Mouse (Mus musculus): ENCODE data around the gene Fgfr2. TPM values are rescaled to one million over a fixed set of nuclear protein-coding genes. Genes with fewer than 3 reads are reported as not detected.

Fgfr2 gene
- polyA plus RNA-seq, 1 experiment from 2014 or later = 110 TPM

- Histone ChIP-seq H3K9ac (replicated peaks; ENCODE audit: low read depth) (no peak overlapping the region), H3K4me3 (ENCODE audit: low read depth, low read length) (no peak overlapping the region), H3K27me3 (replicated peaks; ENCODE audit: insufficient read depth, low read length) (no peaks in the 10 kb centered on the region), H3K27ac (ENCODE audit: low read length) (no peak overlapping the region), H3K4me2 (replicated peaks; ENCODE audit: low read depth, low read length) (no peak overlapping the region), H3K9me3 (ENCODE audit: low read length) (no peaks in the 10 kb centered on the region), H3K4me1 (ENCODE audit: insufficient read depth, low read depth, low read length) (peaks cover 12% of the 10 kb centered on the region), H3K36me3 (ENCODE audit: insufficient read depth, low read length) (no peaks in the 10 kb centered on the region)
- ATAC-seq = peak; percentile 47; the same call in 1 of the 2 replicates
- TF ChIP-seq CTCF (IDR thresholded peaks at IDR 0.05) (no peak), EP300 (IDR thresholded peaks at IDR 0.05) (peak; percentile 46; the same call in 1 of the 2 replicates)
- DNase-seq (ENCODE audit: low spot score) = peak; percentile 82
- 44% methylated on average over 3 of the region's 3 CpGs for WGBS
These were observed 172.5 kb downstream of the Fgfr2 start for GRCm38 (mm10) chr7:132950613-132951012.

- no peak overlapping the region for H3K4me3 ChIP-seq (ENCODE audit: low read depth, low read length)
- H3K4me2 ChIP-seq (replicated peaks; ENCODE audit: low read depth, low read length) = no peak overlapping the region
- TF ChIP-seq CTCF (IDR thresholded peaks at IDR 0.05) (no peak), EP300 (IDR thresholded peaks at IDR 0.05) (no peak)
- H3K36me3 ChIP-seq (ENCODE audit: insufficient read depth, low read length) = no peaks in the 10 kb centered on the region
- no peak for DNase-seq (ENCODE audit: low spot score)
- ATAC-seq = no peak
- no peak overlapping the region for H3K27ac ChIP-seq (ENCODE audit: low read length)
- H3K4me1 ChIP-seq (ENCODE audit: insufficient read depth, low read depth, low read length) = peaks cover 12% of the 10 kb centered on the region
- WGBS = 78% methylated on average over 4 of the region's 4 CpGs
- H3K9me3 ChIP-seq (ENCODE audit: low read length) = no peaks in the 10 kb centered on the region
- no peak overlapping the region for H3K9ac ChIP-seq (replicated peaks; ENCODE audit: low read depth)
- H3K27me3 ChIP-seq (replicated peaks; ENCODE audit: insufficient read depth, low read length) = no peaks in the 10 kb centered on the region
These were observed 173.2 kb downstream of the Fgfr2 start for GRCm38 (mm10) chr7:132949968-132950367.

- no peak overlapping the region for H3K4me3 ChIP-seq (ENCODE audit: low read depth, low read length)
- H3K9me3 ChIP-seq (ENCODE audit: low read length) = no peaks in the 10 kb centered on the region
- H3K36me3 ChIP-seq (ENCODE audit: insufficient read depth, low read length) = no peaks in the 10 kb centered on the region
- H3K9ac ChIP-seq (replicated peaks; ENCODE audit: low read depth) = no peak overlapping the region
- no peak for DNase-seq (ENCODE audit: low spot score)
- H3K4me1 ChIP-seq (ENCODE audit: insufficient read depth, low read depth, low read length) = no peaks in the 10 kb centered on the region; the same call in 1 of the 2 replicates
- no peaks in the 10 kb centered on the region for H3K27me3 ChIP-seq (replicated peaks; ENCODE audit: insufficient read depth, low read length)
- WGBS = 83% methylated on average over 2 of the region's 2 CpGs
- TF ChIP-seq CTCF (IDR thresholded peaks at IDR 0.05) (no peak), EP300 (IDR thresholded peaks at IDR 0.05) (no peak)
- ATAC-seq = no peak
- no peak overlapping the region for H3K4me2 ChIP-seq (replicated peaks; ENCODE audit: low read depth, low read length)
- no peak overlapping the region for H3K27ac ChIP-seq (ENCODE audit: low read length)
These were observed 182.6 kb downstream of the Fgfr2 start for GRCm38 (mm10) chr7:132940569-132940968.

- H3K27me3 ChIP-seq (replicated peaks; ENCODE audit: insufficient read depth, low read length) = no peaks in the 10 kb centered on the region
- no peaks in the 10 kb centered on the region for H3K36me3 ChIP-seq (ENCODE audit: insufficient read depth, low read length)
- no peak for ATAC-seq
- H3K4me3 ChIP-seq (ENCODE audit: low read depth, low read length) = no peak overlapping the region
- no peak overlapping the region for H3K4me2 ChIP-seq (replicated peaks; ENCODE audit: low read depth, low read length)
- no peak for TF ChIP-seq CTCF (IDR thresholded peaks at IDR 0.05)
- no peak for TF ChIP-seq EP300 (IDR thresholded peaks at IDR 0.05)
- no peaks in the 10 kb centered on the region; the same call in 1 of the 2 replicates for H3K4me1 ChIP-seq (ENCODE audit: insufficient read depth, low read depth, low read length)
- no peaks in the 10 kb centered on the region for H3K9me3 ChIP-seq (ENCODE audit: low read length)
- 83% methylated on average over 2 of the region's 2 CpGs for WGBS
- H3K27ac ChIP-seq (ENCODE audit: low read length) = no peak overlapping the region
- DNase-seq (ENCODE audit: low spot score) = no peak
- no peak overlapping the region for H3K9ac ChIP-seq (replicated peaks; ENCODE audit: low read depth)
These were observed 184.0 kb downstream of the Fgfr2 start for GRCm38 (mm10) chr7:132939118-132939517.

GRCm38 (mm10) chr7:132934743-132935142, 188.4 kb downstream of the Fgfr2 start:
- TF ChIP-seq CTCF (IDR thresholded peaks at IDR 0.05) (peak; percentile 52), EP300 (IDR thresholded peaks at IDR 0.05) (no peak)
- Histone ChIP-seq H3K4me1 (ENCODE audit: insufficient read depth, low read depth, low read length) (peaks cover 4% of the 10 kb centered on the region; the same call in 1 of the 2 replicates), H3K4me2 (replicated peaks; ENCODE audit: low read depth, low read length) (no peak overlapping the region), H3K27ac (ENCODE audit: low read length) (no peak overlapping the region), H3K4me3 (ENCODE audit: low read depth, low read length) (no peak overlapping the region), H3K9ac (replicated peaks; ENCODE audit: low read depth) (no peak overlapping the region), H3K9me3 (ENCODE audit: low read length) (no peaks in the 10 kb centered on the region), H3K36me3 (ENCODE audit: insufficient read depth, low read length) (no peaks in the 10 kb centered on the region), H3K27me3 (replicated peaks; ENCODE audit: insufficient read depth, low read length) (no peaks in the 10 kb centered on the region)
- ATAC-seq (no peak), DNase-seq (ENCODE audit: low spot score) (peak; percentile 21)

- no peak overlapping the region for H3K4me2 ChIP-seq (replicated peaks; ENCODE audit: low read depth, low read length)
- ATAC-seq (no peak), DNase-seq (ENCODE audit: low spot score) (no peak)
- WGBS = 76% methylated on average over 1 of the region's 1 CpGs
- TF ChIP-seq CTCF (IDR thresholded peaks at IDR 0.05) = no peak
- TF ChIP-seq EP300 (IDR thresholded peaks at IDR 0.05) = no peak
- peaks cover 4% of the 10 kb centered on the region; the same call in 1 of the 2 replicates for H3K4me1 ChIP-seq (ENCODE audit: insufficient read depth, low read depth, low read length)
- H3K27ac ChIP-seq (ENCODE audit: low read length) = no peak overlapping the region
- no peaks in the 10 kb centered on the region for H3K36me3 ChIP-seq (ENCODE audit: insufficient read depth, low read length)
- H3K9ac ChIP-seq (replicated peaks; ENCODE audit: low read depth) = no peak overlapping the region
- H3K4me3 ChIP-seq (ENCODE audit: low read depth, low read length) = no peak overlapping the region
- no peaks in the 10 kb centered on the region for H3K9me3 ChIP-seq (ENCODE audit: low read length)
- H3K27me3 ChIP-seq (replicated peaks; ENCODE audit: insufficient read depth, low read length) = no peaks in the 10 kb centered on the region
These were observed 189.8 kb downstream of the Fgfr2 start for GRCm38 (mm10) chr7:132933331-132933730.
